Mouse (Mus musculus): ENCODE measurements at regions not wholly inside any gene's neighbourhood (a gene's known extent, or its start where the extent isn't known, plus 50 kb on each side); places are given as distances from the start of the nearest gene placed in this dataset.

DNA sequence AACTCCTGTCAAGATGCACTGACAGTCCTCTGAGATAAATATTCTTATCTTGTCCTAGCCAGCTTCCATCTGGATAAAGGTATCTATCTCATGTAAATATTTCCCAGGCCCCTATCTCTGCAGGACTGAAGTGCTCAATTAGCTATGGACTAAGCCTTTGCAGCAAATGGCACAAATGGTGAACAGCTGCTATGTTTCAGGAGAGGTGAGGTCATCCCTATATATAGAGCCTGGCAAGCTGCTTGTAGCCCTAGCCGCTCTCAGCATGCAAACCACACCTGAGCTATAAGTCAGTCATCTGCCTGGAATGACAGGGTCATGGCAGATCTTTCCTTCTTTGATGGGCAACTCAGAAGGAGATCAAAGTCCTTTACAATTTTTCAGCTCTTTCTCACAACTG, 294.9 kb upstream of the Agtr1b start:
- DNase-seq, result no peak

- no peak for DNase-seq
Measured at GRCm38 (mm10) chr3:20655345-20655744, 288.4 kb upstream of the Agtr1b start.
